Mouse (Mus musculus) heart, embryonic 10.5 days (tissue): ENCODE data around the gene Pex1. TPM values are rescaled to one million over a fixed set of nuclear protein-coding genes. Genes with fewer than 3 reads are reported as not detected.
"Not testable (repeated sequence)": the region's sequence is repeated elsewhere in the genome, so short reads cannot be mapped to it uniquely, and the experiment has no call there.

Experiments
- DNase-seq: peaks from one replicate; pipeline ENCODE4 v3.0.0-alpha.2; 2017; ENCODE audit warnings: low spot score
- H3K27ac ChIP-seq: fragments of 300-500 bp; sonication (generic); 2 replicates; pipeline ENCODE4 v1.5.1; 2016; ENCODE audit warnings: mild to moderate bottlenecking
- H3K27me3 ChIP-seq: fragments of 300-500 bp; sonication (generic); 2 replicates; pipeline ENCODE4 v1.6.1; 2016; ENCODE audit warnings: mild to moderate bottlenecking; ENCODE audit not compliant: poor library complexity, insufficient read depth, severe bottlenecking
- H3K36me3 ChIP-seq: fragments of 300-500 bp; sonication (generic); 2 replicates; pipeline ENCODE4 v1.6.1; 2016; ENCODE audit warnings: mild to moderate bottlenecking, moderate library complexity
- H3K4me1 ChIP-seq: fragments of 300-500 bp; sonication (generic); 2 replicates; pipeline ENCODE4 v1.6.1; 2016; ENCODE audit warnings: mild to moderate bottlenecking
- H3K4me3 ChIP-seq: fragments of 300-500 bp; sonication (generic); 2 replicates; pipeline ENCODE4 v1.5.1; 2016; ENCODE audit warnings: mild to moderate bottlenecking, moderate library complexity
- H3K9me3 ChIP-seq: fragments of 300-500 bp; sonication (generic); 2 replicates; pipeline ENCODE4 v1.6.1; 2016; ENCODE audit warnings: mild to moderate bottlenecking, moderate library complexity
- WGBS: fragments of 180-500 bp; shearing (Covaris S2); methylation state at CpG from one replicate; pipeline ENCODE4 v1.1.7; 2016; 5-methylcytosine and 5-hydroxymethylcytosine counted together
- polyA plus RNA-seq: library from polyadenylated mRNA; unstranded; fragments of >200 nt; fragmentation: Nextera tagmentation; extraction: Ambion mirVana; gene quantifications from 2 replicates; pipeline ENCODE4 v1.2.1, GENCODE M21; 2016

Pex1 gene
- polyA plus RNA-seq, 1 experiment from 2014 or later: 11.5 TPM

DNA sequence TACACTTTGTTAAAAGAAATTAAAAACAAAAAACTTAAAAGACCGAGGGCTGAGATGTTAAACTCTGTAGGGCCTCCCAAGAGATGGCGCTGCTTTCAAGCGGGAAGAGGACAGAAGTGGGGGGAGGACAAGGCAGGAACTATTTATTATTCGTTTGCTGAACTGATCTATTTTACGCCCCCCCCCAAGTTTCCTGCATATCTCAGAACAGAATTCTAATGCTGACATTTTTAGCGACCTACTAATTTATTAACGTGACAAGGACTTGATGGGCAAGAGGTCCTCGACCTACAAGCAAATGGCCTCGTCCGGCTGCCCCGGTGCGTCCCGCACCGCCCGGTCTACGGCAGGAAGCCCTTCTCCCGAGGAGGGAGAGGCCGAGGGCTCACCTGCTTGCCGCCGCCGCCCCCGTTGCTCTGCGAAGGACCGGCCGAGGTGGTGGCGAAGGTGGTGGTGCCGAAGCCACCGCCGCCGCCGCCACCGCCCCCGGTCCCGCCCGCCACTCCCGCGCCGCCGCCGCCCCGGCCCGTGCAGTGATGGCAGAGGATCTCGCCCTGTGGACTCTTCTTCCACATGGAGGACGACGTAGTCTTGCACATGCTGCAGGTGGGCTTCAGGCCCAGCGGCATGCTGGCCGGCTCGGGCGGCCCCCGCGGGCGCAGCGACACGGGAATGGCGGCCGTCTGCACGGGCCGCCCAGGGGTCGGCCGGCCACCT is 51.3 kb downstream of the Pex1 start:
- no peaks in the 10 kb centered on the region for H3K27me3 ChIP-seq
- 0 out of 2 replicates have a peak, but pooled peaks cover 4% of the 10 kb centered on the region for H3K4me1 ChIP-seq
- H3K27ac ChIP-seq: peak overlapping the region; percentile 96
- H3K36me3 ChIP-seq: peaks cover 33% of the 10 kb centered on the region
- DNase-seq: peak; percentile 84
- WGBS: under 1% methylated on average over 57 of the region's 60 CpGs
- no peaks in the 10 kb centered on the region for H3K9me3 ChIP-seq
- H3K4me3 ChIP-seq: peak overlapping the region; percentile 90

DNA sequence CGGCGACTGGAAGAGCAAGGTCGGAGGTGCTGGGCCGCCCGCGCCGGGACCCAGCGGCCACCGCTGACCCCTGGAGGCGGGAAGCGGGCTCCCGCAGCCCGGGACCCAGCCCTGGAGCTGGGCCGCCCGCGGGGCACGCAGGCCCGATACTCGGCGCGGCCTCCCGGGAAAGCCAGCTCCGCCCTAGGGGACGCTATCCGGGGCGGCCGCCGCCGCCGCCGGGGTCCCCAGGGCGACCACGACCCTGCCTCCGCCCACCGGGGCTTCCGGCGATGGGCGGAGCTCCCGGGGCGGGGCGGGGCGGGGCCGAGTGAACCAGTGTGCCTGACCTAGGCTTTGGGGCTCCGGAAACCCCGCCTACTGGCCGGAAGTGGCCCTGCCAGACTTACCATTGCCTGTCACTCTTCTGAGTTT is 51.8 kb downstream of the Pex1 start:
- peak overlapping the region; percentile 96 for H3K27ac ChIP-seq
- no peaks in the 10 kb centered on the region for H3K9me3 ChIP-seq
- peak; percentile 97 for DNase-seq
- 0 out of 2 replicates have a peak, but pooled peaks cover 4% of the 10 kb centered on the region for H3K4me1 ChIP-seq
- peak overlapping the region; percentile 90 for H3K4me3 ChIP-seq
- H3K27me3 ChIP-seq: no peaks in the 10 kb centered on the region
- peaks cover 27% of the 10 kb centered on the region for H3K36me3 ChIP-seq
- under 1% methylated on average over 37 of the region's 46 CpGs for WGBS

DNA sequence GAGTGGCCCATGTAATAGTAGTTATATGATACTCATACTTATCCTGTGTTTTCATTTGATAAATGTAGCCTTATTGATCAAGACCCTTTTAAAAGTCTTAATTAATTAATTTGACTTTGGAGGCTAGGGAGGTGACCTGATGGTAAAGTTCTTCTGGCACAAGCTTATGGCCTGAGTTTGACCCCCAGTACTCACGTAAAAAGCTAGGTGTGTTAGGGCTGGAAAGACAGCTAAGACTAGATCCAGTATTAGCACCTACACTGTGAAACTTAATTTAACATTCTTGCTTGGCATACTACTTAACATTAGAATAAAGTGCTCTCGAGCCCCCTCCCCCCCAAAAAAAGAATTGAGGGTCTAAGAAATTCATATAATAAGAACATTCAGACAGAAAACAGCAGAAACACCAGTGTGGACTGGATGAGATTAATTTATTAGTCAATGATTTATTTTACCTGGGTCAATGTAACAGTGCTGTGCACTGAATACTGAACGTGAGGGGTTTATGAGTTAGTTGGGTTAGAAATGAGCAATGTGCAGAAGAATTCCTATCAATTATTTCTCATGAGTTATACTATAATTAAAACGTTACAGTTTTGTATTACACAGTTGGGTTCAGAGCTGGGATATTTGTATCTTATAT is 52.5 kb downstream of the Pex1 start:
- Histone ChIP-seq H3K27me3 (no peaks in the 10 kb centered on the region), H3K27ac (peak overlapping the region; percentile 96; the same call in 1 of the 2 replicates), H3K9me3 (no peaks in the 10 kb centered on the region), H3K4me3 (peak overlapping the region; percentile 90), H3K4me1 (0 out of 2 replicates have a peak, but pooled peaks cover 4% of the 10 kb centered on the region), H3K36me3 (peaks cover 21% of the 10 kb centered on the region)
- DNase-seq: no peak
- WGBS: 52% methylated on average over 4 of the region's 4 CpGs

DNA sequence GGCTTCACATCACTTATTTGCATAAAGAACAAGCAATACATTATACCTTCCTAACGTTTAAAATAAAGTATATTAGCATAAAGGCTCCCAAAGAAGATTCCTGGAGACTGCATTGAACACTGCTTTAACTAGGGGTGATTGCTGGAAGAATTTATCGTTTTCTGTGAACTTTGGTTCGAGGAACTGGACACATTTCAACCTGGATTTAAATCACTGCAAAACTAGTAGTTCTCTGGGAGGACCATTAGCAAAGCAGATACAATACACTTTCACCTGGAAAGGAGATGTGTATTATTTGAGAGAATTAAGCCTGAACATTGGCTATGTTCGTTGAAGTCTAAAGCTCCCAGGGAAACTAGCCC is 53.0 kb downstream of the Pex1 start:
- Histone ChIP-seq H3K4me1 (0 out of 2 replicates have a peak, but pooled peaks cover 4% of the 10 kb centered on the region), H3K27me3 (no peaks in the 10 kb centered on the region), H3K27ac (no peak overlapping the region), H3K4me3 (no peak overlapping the region), H3K9me3 (no peaks in the 10 kb centered on the region), H3K36me3 (peaks cover 16% of the 10 kb centered on the region)
- DNase-seq: peak; percentile 3
- WGBS: 72% methylated on average over 4 of the region's 4 CpGs

DNA sequence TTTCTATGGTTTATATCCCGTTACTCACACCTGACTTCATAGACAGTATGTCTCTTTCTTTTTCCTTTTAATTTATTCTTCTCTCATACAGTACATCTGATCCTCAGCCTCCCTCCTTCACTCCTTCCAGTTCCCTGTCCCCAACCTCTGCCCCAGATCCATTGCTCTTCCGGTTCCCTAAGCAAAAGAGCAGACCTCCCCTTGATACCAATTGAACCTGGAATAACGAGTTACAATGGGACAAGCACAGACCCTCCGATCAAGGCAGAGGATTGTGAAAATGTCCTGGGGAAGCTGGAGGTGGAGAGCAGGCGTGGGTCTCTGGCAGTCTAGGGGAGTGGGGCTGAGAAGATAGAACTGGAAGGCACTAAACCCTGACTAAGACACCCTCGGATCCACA is 55.0 kb downstream of the Pex1 start, which contains the start of gene Tmbim7:
Gene Tmbim7, plus strand, starts transcription at position 301 of the 400 bp plus-strand sequence.
- WGBS: 72% methylated on average over 6 of the region's 6 CpGs

DNA sequence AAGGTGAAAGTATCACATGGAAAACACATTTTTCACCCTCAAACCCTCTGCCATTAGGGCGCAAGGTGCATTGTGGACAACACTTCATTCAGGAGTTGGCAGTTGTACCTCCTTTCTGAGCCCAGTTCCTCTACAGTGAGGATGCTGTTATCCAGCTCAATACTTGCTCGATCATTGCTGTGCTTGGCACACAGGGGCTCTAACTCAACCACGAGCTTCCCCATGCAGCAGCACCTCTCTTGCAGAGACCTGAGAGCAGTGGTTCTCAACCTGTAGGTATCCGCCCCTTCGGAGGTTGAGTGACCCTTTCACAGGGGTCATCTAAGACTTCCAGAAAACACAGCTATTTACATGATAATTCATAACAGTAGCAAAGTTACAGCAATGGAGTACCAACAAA is 55.8 kb downstream of the Pex1 start:
- Histone ChIP-seq H3K4me3 (no peak overlapping the region), H3K9me3 (no peaks in the 10 kb centered on the region), H3K36me3 (no peaks in the 10 kb centered on the region), H3K27ac (no peak overlapping the region), H3K4me1 (no peaks in the 10 kb centered on the region), H3K27me3 (no peaks in the 10 kb centered on the region)
- 84% methylated on average over 5 of the region's 5 CpGs for WGBS
- DNase-seq: peak; percentile 53

More for the DNA sequence above, 55.0 kb downstream of the Pex1 start, which contains the start of gene Tmbim7:
- no peak within 1 kb of the TSS for H3K4me3 ChIP-seq
- no peaks in the 10 kb centered on the region for H3K27me3 ChIP-seq
- peak; percentile 52 for DNase-seq
- H3K9me3 ChIP-seq: no peaks in the 10 kb centered on the region
- H3K36me3 ChIP-seq: no peaks in the 10 kb centered on the region
- no peak within 1 kb of the TSS for H3K27ac ChIP-seq
- H3K4me1 ChIP-seq: no peaks in the 10 kb centered on the region

DNA sequence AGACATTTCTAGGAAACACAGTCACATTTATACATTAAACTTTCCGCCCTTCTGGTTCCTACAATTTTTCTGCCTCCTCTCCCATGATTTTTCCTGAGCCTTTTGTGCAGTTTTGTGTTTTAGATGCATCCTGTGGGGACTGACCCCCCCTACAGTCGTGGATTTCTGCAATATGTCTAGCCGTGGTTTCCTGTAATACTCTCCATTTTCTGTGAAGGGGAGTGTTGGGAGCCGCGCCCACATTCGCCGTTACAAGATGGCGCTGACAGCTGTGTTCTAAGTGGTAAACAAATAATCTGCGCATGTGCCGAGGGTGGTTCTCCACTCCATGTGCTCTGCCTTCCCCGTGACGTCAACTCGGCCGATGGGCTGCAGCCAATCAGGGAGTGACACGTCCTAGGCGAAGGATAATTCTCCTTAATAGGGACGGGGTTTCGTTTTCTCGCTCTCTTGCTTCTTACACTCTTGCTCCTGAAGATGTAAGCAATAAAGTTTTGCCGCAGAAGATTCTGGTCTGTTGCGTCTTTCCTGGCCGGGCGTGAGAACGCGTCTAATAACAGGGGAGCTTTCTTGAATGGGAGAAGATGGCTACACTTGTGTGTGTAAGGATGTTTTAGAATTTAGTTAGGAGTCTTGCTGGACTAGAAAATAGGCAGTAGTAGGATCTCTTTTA is 57.2 kb downstream of the Pex1 start:
- peak; percentile 30 for DNase-seq
- H3K27ac ChIP-seq, H3K36me3 ChIP-seq, H3K4me3 ChIP-seq, H3K4me1 ChIP-seq, H3K9me3 ChIP-seq, H3K27me3 ChIP-seq: not testable (repeated sequence)
- 92% methylated on average over 17 of the region's 25 CpGs for WGBS

DNA sequence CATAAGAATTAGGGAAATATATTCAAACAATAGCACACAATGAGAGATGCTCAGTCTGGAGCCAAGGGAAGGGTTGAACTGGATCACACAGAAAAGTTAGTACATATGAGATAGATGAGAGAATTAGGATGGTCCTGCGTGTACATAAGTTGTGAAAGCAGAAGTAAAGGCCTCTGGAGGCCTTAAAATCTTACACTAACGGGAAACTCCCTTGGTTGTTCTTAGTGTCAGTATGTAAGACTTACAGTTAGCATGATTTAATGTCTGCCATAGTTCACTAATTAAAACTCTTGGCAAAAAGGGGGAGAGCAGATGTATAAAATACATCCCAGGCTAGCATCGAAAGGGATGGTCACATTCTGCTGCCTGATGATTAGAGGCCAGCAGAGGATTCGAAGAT is 57.9 kb downstream of the Pex1 start:
- 83% methylated on average over 4 of the region's 4 CpGs for WGBS
- no peak overlapping the region for H3K27ac ChIP-seq
- DNase-seq: no peak
- H3K4me1 ChIP-seq: no peaks in the 10 kb centered on the region
- no peaks in the 10 kb centered on the region for H3K9me3 ChIP-seq
- no peaks in the 10 kb centered on the region for H3K36me3 ChIP-seq
- H3K4me3 ChIP-seq: no peak overlapping the region
- H3K27me3 ChIP-seq: no peaks in the 10 kb centered on the region

DNA sequence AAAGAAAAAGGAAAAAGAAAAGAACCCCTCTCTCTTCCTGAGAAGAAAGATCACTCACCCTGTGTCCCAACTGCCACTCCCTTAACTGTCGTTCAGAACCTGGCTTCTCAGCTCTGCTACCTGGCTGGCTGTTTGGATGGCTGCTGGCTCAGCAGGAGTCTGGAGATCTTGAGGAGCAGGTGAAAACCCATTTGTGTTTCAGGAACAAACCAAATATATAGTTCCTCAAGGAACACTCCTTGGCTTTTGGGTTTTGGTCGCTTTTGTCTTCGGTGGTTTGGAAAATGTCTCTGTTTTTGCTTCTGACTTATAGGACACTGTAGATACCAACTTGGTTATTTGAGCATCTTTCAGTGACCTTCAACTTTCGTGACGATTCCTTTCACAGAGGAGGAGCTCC is 61.2 kb downstream of the Pex1 start, which contains the start of gene Gatad1:
Gene Gatad1, minus strand, starts transcription at position 101 of the 400 bp plus-strand sequence.
- no peaks in the 10 kb centered on the region for H3K27me3 ChIP-seq
- H3K4me1 ChIP-seq: no peaks in the 10 kb centered on the region
- DNase-seq: no peak
- WGBS: 68% methylated on average over 5 of the region's 5 CpGs
- no peak within 1 kb of the TSS for H3K4me3 ChIP-seq
- no peak within 1 kb of the TSS for H3K27ac ChIP-seq
- H3K36me3 ChIP-seq: no peaks in the 10 kb centered on the region
- H3K9me3 ChIP-seq: no peaks in the 10 kb centered on the region

DNA sequence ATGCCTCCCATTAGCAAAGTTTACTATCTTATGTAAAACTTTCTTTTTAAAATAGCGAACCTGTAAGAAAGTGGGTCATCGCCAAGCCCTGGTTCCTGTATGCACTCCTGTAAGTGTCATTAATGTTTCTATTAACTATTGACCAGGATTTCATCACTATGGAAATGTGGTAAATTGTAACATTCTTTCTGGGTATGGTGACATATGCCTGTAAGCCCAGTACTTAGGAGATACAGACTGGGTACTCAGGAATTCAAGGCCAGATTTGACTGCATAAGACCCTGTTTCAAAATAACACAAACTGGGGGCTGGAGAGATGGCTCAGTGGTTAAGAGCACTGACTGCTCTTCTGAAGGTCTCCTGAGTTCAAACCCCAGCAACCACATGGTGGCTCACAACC is 69.4 kb downstream of the Pex1 start:
- Histone ChIP-seq H3K27ac (no peak overlapping the region), H3K4me3 (no peak overlapping the region), H3K36me3 (no peaks in the 10 kb centered on the region), H3K9me3 (no peaks in the 10 kb centered on the region), H3K4me1 (no peaks in the 10 kb centered on the region), H3K27me3 (no peaks in the 10 kb centered on the region)
- no peak for DNase-seq
- 90% methylated on average over 2 of the region's 2 CpGs for WGBS

DNA sequence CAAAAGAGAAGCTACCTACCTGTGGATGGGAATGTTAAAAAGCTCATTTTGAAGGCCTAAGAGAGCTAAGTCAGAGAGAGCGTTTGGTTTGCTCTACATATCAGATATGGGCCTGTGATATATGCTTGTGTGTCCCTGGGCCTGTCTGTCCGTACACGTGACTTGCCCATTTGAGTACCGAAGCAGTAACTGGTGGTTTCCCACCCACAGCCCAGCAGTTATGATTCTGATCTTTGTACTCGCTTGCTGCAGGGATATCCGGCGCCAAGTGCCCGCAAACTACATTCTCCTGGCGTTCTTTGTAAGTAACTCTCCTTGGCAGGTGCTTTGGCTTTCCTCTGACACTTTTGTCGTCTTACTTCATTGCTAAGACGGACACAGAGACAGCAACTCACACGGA is 70.7 kb downstream of the Pex1 start:
- H3K36me3 ChIP-seq: no peaks in the 10 kb centered on the region
- H3K9me3 ChIP-seq: no peaks in the 10 kb centered on the region
- 88% methylated on average over 12 of the region's 12 CpGs for WGBS
- H3K27me3 ChIP-seq: no peaks in the 10 kb centered on the region
- no peak overlapping the region for H3K4me3 ChIP-seq
- H3K4me1 ChIP-seq: no peaks in the 10 kb centered on the region
- H3K27ac ChIP-seq: no peak overlapping the region
- DNase-seq: no peak

DNA sequence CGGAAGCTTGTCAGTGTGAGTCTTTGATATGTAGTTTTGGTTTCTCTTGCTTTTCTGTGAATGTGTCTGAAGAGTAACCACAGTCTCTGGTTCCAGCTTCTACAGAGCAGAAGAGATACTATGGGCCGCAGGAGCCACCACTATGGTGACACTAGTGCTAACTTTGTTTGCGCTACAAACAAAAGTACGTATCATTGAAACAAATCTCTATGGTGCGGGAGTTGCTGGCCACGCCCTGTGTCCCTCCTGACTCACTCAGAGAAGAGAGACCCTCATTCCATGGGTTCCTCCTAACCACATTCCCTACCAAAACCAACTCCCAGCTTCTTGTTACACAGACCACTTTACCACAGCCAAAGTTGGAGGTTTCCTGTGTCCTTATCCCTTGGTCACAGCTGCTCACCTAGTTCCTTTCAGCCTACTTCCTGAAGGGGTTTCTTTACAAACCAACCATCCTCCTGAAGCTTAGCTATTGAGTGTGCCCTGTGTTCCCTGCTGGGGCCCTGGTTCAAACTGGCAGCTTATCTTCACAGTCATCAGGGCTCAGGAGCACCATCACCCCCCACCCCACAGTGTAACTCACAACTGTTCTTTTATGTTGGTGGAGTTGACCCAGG is 74.2 kb downstream of the Pex1 start:
- Histone ChIP-seq H3K27ac (no peak overlapping the region), H3K4me3 (no peak overlapping the region), H3K27me3 (no peaks in the 10 kb centered on the region), H3K9me3 (no peaks in the 10 kb centered on the region), H3K4me1 (no peaks in the 10 kb centered on the region), H3K36me3 (no peaks in the 10 kb centered on the region)
- DNase-seq: no peak
- 83% methylated on average over 6 of the region's 6 CpGs for WGBS
